Mouse (Mus musculus): ENCODE results near the gene Gm14214.
A peak's percentile ranks its signal among the peaks of the same experiment; 100 is the strongest.

Gene Gm14214

GRCm38 (mm10) chr2:154776496-154776895 lies 6.7 kb upstream of the Gm14214 start:
- no peak for DNase-seq (ENCODE audit: low read depth, low spot score)

DNA sequence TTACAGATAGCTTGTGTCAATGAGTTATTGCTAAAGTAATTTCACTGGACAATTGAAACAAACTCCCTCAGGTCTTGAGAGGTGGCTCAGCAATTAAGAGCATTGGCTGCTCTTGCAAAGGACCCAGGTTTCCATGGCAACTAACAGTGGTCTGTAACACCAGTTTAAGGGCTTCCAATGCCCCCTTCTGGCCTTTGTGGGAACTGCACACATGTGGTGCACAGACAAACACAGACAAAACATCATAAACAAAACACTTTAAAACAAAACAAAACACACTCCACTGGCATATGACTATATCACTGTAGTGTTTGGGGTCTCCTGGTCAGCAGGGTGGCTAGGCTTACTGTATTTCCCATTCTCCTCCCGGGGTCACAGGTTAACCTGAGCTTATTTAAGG lies 4.2 kb upstream of the Gm14214 start:
- no peak for DNase-seq (ENCODE audit: low read depth, low spot score)

- no peak for DNase-seq (ENCODE audit: low read depth, low spot score)
Observed at GRCm38 (mm10) chr2:154771604-154772003, 1.8 kb upstream of the Gm14214 start.

- DNase-seq (ENCODE audit: low read depth, low spot score): no peak
Observed at GRCm38 (mm10) chr2:154767051-154767450, 2.8 kb downstream of the Gm14214 start.

GRCm38 (mm10) chr2:154765554-154766008 lies 4.2 kb downstream of the Gm14214 start:
- no peak for DNase-seq (ENCODE audit: low read depth, low spot score)

DNA sequence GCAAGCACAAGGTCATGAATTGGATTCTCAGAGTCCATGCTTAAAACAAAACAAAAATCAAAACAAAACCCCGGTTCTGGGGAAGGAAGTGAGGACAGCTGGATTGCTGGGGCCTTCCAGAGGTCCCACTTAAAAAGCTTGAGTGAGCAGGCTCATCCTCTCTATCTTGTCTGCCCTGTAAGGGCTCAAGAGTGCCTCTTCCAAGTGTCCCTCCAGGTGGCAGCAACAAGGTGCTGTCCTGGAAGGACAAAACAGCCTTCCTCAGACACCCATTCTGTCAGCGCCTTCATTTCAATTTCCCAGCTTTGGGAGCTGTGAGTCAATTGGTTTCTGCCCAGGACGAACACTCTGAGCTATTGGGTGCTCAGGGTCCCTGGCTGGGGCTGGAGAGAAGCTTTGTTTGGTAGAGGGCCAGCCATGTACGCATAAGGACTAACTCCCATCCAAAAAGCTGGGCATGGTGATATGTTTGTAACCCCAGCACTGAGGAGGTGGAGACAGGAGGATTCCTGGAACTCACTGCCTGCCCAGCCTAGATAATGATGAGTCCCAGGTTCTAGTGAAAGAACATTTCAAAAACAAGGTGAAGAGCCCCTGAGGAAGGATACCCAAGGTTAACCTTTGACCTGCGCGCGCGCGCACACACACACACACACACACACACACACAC lies 4.9 kb downstream of the Gm14214 start:
- peak; percentile 29 for DNase-seq (ENCODE audit: low read depth, low spot score)

- no peak for DNase-seq (ENCODE audit: low read depth, low spot score)
Observed at GRCm38 (mm10) chr2:154763226-154763625, 6.6 kb downstream of the Gm14214 start.

DNA sequence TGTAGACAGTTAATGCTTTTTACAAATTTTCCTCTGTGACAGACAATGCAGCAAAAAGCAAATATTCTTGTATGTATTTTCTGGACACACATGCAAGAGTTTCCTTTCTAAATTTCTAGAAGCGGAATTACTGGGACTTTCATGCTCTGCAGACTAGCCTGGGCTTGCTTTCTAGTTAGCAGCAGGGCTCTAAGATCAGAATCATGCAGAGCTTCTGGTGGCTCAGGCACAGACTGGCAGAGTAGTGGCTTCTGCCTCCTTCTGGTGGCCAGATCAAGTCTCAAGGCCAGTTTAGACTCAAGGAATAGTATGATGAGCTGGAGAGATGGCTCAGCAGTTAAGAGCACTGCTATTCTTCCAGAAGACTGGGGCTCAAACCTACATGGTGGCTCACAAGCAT lies 11.4 kb downstream of the Gm14214 start:
- no peak for DNase-seq (ENCODE audit: low read depth, low spot score)

DNA sequence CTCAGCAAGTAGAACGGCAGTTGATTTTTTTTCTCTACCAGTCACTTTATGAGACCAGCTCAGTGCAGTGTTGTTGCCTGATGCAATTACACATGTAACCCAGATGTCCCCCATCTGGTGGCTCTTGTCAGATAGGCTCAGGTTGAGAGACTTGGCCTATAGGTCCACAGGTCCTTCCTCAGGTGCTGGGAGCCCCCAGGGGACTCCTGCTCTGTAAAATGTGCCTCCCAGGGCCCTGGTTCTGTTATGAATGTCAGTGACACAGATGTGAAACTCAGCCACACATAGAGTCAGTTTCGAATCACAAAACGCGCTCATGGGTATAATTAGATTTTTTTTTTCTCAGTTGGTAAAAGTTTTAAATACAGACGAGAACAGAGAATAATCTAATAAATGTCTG lies 12.1 kb downstream of the Gm14214 start:
- no peak for DNase-seq (ENCODE audit: low read depth, low spot score)

- DNase-seq (ENCODE audit: low read depth, low spot score): no peak
Observed at GRCm38 (mm10) chr2:154755791-154756190, 14.0 kb downstream of the Gm14214 start.

DNA sequence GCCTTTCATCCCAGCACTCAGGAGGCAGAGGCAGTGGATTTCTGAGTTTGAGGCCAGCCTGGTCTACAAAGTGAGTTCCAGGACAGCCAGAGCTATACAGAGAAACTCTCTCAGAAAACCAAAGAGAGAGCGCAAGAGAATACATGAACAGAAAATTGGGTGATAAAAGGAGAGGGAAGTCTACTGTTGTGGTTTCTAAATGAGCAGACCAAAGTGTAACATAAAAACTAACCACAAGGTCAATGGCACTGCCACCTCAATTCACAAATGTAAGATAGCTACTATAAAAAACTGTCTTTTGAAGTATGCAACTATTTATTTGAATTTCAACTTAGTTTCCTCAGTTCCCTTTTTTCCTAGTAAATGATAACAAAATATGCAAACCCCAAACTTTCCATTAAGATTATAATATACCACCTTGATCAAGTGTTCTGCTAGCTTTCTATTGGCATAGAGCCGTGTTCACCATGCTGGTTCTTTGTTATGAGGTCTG lies 15.7 kb downstream of the Gm14214 start:
- no peak for DNase-seq (ENCODE audit: low read depth, low spot score)

- DNase-seq (ENCODE audit: low read depth, low spot score): no peak
Observed at GRCm38 (mm10) chr2:154751924-154752323, 17.9 kb downstream of the Gm14214 start.

GRCm38 (mm10) chr2:154749046-154750036 lies 20.5 kb downstream of the Gm14214 start:
- DNase-seq (ENCODE audit: low read depth, low spot score): no peak

GRCm38 (mm10) chr2:154748383-154748782 lies 21.4 kb downstream of the Gm14214 start:
- no peak for DNase-seq (ENCODE audit: low read depth, low spot score)

DNA sequence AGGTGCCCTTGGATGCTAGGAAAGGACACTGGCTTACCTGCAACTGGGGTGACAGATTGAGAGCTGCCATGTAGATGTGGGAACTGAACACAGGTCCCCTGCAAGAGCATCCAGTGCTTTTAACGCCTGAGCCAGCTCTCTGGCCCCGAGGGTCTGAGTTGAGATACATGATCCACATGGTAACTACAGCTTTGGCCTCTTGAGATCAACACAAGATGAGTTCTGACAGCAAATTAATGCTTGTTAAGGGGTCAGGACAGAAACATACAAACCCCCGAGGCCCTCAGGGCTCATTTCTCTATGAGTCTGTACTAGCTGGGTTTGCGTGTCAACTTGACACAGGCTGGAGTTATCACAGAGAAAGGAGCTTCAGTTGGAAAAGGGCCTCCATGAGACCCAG lies 25.9 kb downstream of the Gm14214 start:
- no peak for DNase-seq (ENCODE audit: low read depth, low spot score)

DNA sequence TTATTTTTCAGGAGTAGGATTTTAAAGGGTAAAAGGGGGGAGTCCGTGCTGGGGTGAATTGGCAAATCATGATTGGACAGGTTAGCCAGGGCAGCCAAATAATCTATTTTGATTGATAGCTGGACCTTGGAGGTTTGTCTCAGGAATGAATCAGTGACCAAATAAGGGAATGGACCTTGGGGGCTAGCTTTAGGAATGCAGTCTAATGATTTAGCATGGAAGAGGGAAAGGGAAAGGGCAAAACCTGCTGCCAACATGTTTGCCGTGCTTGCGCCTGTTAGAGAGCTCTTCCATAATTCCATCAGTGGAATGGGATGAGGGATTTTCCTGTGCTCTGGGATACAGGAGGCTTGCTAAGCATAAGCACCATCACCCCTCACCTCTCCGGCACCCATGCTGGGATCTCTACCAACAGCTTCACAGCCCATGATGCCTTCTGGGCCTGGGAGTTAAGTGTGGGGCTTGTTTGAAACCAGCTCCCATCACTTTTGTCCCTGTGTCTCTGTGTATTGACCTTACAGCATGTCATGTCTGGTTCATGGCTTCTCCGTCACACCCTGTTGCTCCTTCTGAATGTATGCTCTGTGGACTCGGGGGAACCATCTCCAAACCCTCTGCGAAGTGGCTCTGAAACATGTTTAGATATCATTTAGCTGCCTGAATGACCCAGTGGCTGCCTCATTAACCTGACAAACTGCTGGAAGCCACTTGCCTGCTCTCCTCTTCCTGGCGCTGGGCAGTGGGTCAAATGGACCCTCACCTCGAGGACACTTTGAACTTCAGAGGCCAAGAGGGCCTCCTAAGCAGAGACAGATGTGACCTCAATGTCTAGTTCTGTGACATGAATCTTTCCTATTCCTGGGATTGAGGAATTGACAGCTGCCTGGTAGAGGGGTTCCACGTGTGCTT lies 26.7 kb downstream of the Gm14214 start:
- DNase-seq (ENCODE audit: low read depth, low spot score): no peak

DNA sequence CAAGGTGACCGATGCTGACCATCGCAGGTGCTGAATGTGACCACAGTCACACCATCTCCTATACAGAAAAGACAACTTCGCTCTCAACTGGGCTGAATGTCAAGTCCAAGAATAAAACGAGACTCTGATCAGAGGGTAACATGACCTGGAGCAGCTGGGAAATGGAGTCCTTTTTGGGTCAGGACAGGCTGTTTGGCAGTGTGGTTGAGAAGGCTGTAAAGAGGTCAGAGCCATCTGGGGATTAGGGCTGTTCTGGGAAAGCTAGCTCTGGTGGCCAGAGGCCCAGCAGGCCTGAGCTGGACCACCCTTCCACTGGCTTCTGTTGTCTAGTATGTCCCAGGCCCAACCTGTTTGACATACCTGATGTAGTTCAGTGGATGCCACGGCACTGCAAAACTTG lies 31.2 kb downstream of the Gm14214 start:
- peak; percentile 52 for DNase-seq (ENCODE audit: low read depth, low spot score)

DNA sequence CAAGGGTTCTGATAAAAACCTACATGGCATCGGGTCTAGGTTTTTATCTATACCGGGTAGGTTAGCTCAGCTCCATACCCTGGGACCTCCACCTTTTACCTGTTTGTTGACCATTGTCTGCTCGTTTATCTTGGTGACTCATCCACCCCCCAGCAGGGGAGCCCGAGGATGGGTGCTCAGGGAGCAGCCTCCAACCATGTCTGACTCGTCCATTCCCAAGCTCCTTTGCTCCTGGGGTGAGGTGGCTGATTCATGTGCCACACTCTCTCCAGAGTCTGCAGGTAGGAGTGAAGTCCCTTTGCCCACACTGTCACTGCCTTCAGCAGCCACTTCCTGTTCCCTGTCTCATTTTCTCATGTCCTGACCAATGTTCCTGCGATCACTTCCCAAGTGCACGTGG lies 33.8 kb downstream of the Gm14214 start:
- no peak for DNase-seq (ENCODE audit: low read depth, low spot score)

DNA sequence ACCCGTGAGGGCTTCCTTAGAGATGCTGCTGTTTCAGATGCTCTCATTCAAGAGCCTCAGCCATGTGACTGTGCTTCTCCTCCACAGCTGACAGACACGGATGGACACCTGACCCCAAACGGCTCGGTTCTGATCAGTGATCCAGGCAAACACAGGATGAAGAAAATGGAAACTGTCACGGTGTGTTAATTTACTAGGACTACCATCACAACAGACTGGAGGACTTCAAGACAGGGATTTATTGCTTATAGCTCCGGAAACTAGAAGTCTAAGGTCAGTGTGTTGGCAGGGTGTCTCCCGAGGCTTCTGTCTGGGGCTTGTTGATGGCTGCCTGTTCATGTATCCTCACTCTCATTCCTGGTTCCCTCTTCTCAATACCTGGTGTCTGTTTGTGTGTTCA lies 34.4 kb downstream of the Gm14214 start:
- no peak for DNase-seq (ENCODE audit: low read depth, low spot score)

GRCm38 (mm10) chr2:154734977-154735376 lies 34.9 kb downstream of the Gm14214 start:
- DNase-seq (ENCODE audit: low read depth, low spot score): no peak

- no peak for DNase-seq (ENCODE audit: low read depth, low spot score)
Observed at GRCm38 (mm10) chr2:154732503-154733141, 37.2 kb downstream of the Gm14214 start.

All from retina, adult 2 months (tissue).